Mouse (Mus musculus): ENCODE measurements at regions not wholly inside any gene's neighbourhood (a gene's known extent, or its start where the extent isn't known, plus 50 kb on each side); places are given as distances from the start of the nearest gene placed in this dataset.

DNA sequence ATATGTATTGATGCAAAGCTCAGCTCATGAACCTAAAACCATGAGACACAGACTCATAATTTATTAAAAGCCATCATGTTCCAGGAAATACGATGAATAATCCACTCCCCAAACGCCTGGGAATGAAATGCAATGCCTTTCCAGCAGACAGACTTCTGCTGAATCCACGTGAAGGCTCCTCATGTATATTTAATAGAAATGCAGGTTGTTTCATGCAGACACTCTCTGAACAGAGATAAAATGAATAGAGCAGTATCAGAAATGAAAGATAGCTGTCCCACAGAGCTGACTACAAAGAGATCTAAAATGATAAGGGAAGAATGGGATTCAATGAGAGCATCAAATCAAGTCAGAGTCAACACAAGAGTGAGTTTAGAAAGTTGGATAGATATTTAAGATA, 376.3 kb upstream of the Lrfn5 start:
- DNase-seq (ENCODE audit: low read depth), result no peak

DNA sequence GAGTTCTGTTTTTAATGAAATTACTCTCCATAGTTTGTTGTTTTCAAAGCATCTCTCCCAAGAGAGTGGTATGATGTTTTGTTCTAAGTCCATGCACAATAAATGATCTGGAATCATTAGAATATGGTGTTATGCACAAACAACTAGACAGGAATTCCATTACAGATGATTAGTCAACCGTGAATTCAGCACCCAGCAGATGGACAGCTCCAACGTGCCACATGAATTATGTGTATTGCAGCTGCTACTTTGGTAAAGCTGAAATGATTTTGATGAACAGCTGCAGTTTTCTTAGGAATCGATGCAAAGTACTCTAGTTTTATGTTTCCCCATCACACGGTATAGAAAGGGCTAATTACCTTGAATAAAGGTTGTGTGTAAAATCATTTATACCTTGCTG, 347.6 kb upstream of the Lrfn5 start:
- peak; percentile 10 for DNase-seq (ENCODE audit: low read depth)
